Mouse (Mus musculus): ENCODE results near the gene Cacna2d2. TPM values are rescaled to one million over a fixed set of nuclear protein-coding genes. Genes with fewer than 3 reads are reported as not detected.
A peak's percentile ranks its signal among the peaks of the same experiment; 100 is the strongest.

The Cacna2d2 gene
- polyA plus RNA-seq, 1 experiment from 2014 or later = 0.74 TPM

DNA sequence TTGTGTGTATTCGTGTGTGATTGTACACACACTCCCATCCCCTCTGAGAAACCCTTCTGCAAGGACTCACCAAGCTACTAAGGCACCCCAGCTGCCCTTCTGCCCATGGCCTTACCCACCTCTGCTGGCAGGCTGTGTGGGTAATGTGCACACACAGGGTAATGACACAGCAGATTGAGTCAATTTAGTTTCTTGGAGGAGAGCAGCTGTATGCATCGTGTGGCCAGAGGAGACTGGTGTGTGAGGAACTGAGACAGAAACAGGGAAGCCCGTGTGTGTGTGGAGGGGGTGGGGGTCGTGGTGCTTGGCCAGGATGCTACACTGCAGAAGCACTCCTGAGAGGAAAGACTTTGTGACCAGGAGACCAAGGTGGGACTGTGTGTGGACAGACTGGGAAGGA, 27.0 kb upstream of the Cacna2d2 start:
- WGBS = 55% methylated on average over 4 of the region's 4 CpGs

DNA sequence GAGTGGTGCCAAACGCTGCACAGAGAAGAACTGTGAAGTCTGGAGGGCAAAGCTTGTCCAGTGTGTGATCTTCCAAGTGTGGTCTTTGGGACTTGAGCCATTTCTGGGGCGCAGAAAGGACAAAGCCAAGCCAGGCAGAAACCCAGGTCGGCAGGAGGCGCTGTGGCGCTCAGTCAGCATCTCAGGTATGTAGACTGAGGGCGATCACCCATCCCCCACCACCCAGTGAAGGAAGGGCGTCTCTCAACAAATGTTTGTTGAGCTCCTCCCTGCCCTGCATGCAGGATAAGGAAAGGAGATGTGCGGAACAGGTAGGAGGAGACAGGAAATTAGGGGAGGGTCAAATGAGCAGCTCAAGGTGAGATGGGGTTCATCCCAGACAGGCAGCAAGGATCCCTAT, 24.8 kb upstream of the Cacna2d2 start:
- H3K9ac ChIP-seq (replicated peaks; ENCODE audit: low read length) = no peak overlapping the region
- H3K27ac ChIP-seq (ENCODE audit: low read length) = no peak overlapping the region
- no peak overlapping the region for H3K4me3 ChIP-seq (ENCODE audit: low read length)
- H3K4me2 ChIP-seq (replicated peaks; ENCODE audit: low read depth, low read length) = no peak overlapping the region
- H3K4me1 ChIP-seq (ENCODE audit: insufficient read depth, low read length) = peaks cover 21% of the 10 kb centered on the region
- 5% methylated on average over 8 of the region's 8 CpGs for WGBS
- ATAC-seq (ENCODE audit: low FRiP score, low TSS enrichment) = peak; percentile 29; the same call in 1 of the 2 replicates
- peaks cover 48% of the 10 kb centered on the region for H3K27me3 ChIP-seq (ENCODE audit: insufficient read depth, low read length)
- H3K36me3 ChIP-seq (ENCODE audit: insufficient read depth, low read length) = no peaks in the 10 kb centered on the region
- no peaks in the 10 kb centered on the region for H3K9me3 ChIP-seq (ENCODE audit: low read length)

More for the DNA sequence above, 27.0 kb upstream of the Cacna2d2 start:
- Histone ChIP-seq H3K36me3 (ENCODE audit: insufficient read depth, low read length) (no peaks in the 10 kb centered on the region), H3K9me3 (ENCODE audit: low read length) (no peaks in the 10 kb centered on the region), H3K9ac (replicated peaks; ENCODE audit: low read length) (no peak overlapping the region), H3K4me2 (replicated peaks; ENCODE audit: low read depth, low read length) (no peak overlapping the region), H3K4me3 (ENCODE audit: low read length) (no peak overlapping the region), H3K4me1 (ENCODE audit: insufficient read depth, low read length) (peaks cover 17% of the 10 kb centered on the region), H3K27me3 (ENCODE audit: insufficient read depth, low read length) (peaks cover 28% of the 10 kb centered on the region), H3K27ac (ENCODE audit: low read length) (no peak overlapping the region)
- no peak for ATAC-seq (ENCODE audit: low FRiP score, low TSS enrichment)

DNA sequence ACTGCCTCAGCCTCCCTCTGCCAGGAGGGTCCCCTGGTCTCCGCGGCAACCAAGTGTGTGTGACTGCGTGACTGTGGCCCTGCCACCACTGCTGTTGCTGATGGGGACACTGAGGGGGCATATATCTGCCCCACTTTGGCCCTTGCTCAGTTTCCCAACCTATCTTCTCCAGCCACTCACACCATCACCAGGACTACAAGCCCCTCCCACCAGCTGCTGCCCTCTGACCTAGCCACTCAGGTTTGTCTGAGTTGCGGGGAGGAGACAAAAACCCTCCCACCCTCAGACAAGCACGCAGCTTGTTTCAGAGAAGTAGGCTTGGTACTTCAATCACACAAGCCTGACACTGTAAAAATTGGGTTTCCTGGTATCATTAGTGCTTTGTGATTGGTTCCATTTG, 24.0 kb upstream of the Cacna2d2 start:
- Histone ChIP-seq H3K4me3 (ENCODE audit: low read length) (no peak overlapping the region), H3K27me3 (ENCODE audit: insufficient read depth, low read length) (peaks cover 56% of the 10 kb centered on the region)
- 15% methylated on average over 5 of the region's 5 CpGs for WGBS

DNA sequence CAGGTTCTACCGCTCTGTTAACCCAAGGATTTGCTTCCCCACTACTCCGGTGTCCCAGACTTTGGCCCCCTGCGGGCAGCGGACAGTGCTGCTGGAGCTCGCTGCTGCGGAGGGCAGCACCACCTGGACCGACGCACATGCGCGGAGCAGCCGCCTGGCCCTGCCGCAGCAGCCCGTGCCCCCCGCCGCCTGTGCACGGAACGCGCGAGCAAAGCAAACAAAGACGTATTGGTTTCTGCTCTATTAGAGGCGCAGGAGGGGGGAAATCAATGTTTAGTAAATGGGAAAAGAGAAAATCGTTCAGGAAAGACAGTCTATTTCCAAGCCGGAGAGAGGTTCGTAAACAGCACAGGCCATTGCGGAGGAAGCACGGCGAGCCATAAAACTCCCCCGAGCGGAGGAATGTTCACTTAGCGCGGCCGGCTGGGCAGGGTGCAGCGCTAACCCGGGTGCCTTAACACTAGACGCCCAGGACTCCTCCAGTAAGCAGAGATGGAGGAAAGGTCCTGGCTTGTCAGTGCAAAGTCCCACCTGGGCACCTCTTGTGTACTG, 21.4 kb upstream of the Cacna2d2 start:
- Histone ChIP-seq H3K4me1 (ENCODE audit: insufficient read depth, low read length) (peaks cover 10% of the 10 kb centered on the region; the same call in 1 of the 2 replicates), H3K9me3 (ENCODE audit: low read length) (no peaks in the 10 kb centered on the region), H3K4me2 (replicated peaks; ENCODE audit: low read depth, low read length) (peak overlapping the region; percentile 73), H3K9ac (replicated peaks; ENCODE audit: low read length) (no peak overlapping the region), H3K4me3 (ENCODE audit: low read length) (peak overlapping the region; percentile 47), H3K27ac (ENCODE audit: low read length) (no peak overlapping the region), H3K27me3 (ENCODE audit: insufficient read depth, low read length) (peaks cover 73% of the 10 kb centered on the region), H3K36me3 (ENCODE audit: insufficient read depth, low read length) (no peaks in the 10 kb centered on the region)
- under 1% methylated on average over 35 of the region's 35 CpGs for WGBS
- ATAC-seq (ENCODE audit: low FRiP score, low TSS enrichment) = peak; percentile 63

More for the DNA sequence above, 24.0 kb upstream of the Cacna2d2 start:
- Histone ChIP-seq H3K9me3 (ENCODE audit: low read length) (no peaks in the 10 kb centered on the region), H3K27ac (ENCODE audit: low read length) (no peak overlapping the region), H3K36me3 (ENCODE audit: insufficient read depth, low read length) (no peaks in the 10 kb centered on the region), H3K4me1 (ENCODE audit: insufficient read depth, low read length) (peaks cover 13% of the 10 kb centered on the region), H3K9ac (replicated peaks; ENCODE audit: low read length) (no peak overlapping the region), H3K4me2 (replicated peaks; ENCODE audit: low read depth, low read length) (no peak overlapping the region)
- ATAC-seq (ENCODE audit: low FRiP score, low TSS enrichment) = no peak

DNA sequence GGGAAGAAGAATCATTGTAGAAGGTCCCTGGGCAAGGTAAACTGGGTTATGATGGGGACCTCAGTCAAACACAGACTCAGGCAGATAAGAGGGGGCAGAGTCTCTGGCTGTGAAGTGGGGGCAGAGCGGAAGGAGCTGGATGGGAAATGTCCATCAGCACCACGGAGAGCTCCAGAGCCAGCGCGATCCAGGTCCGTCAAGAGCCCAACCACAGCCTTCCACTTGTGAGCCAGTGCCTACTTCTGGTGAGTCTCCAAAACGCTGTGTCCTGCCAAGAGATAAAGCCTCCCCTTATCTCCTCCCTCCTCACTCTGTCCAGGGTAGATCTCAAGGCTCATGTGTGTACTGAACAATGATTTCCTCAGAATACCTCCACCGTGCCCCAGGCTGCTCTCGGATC, 17.7 kb upstream of the Cacna2d2 start:
- Histone ChIP-seq H3K36me3 (ENCODE audit: insufficient read depth, low read length) (no peaks in the 10 kb centered on the region), H3K27ac (ENCODE audit: low read length) (no peak overlapping the region), H3K27me3 (ENCODE audit: insufficient read depth, low read length) (peaks cover 71% of the 10 kb centered on the region), H3K4me3 (ENCODE audit: low read length) (no peak overlapping the region), H3K4me2 (replicated peaks; ENCODE audit: low read depth, low read length) (no peak overlapping the region), H3K4me1 (ENCODE audit: insufficient read depth, low read length) (peaks cover 16% of the 10 kb centered on the region; the same call in 1 of the 2 replicates), H3K9ac (replicated peaks; ENCODE audit: low read length) (no peak overlapping the region), H3K9me3 (ENCODE audit: low read length) (no peaks in the 10 kb centered on the region)
- 3% methylated on average over 8 of the region's 8 CpGs for WGBS
- ATAC-seq (ENCODE audit: low FRiP score, low TSS enrichment) = no peak

DNA sequence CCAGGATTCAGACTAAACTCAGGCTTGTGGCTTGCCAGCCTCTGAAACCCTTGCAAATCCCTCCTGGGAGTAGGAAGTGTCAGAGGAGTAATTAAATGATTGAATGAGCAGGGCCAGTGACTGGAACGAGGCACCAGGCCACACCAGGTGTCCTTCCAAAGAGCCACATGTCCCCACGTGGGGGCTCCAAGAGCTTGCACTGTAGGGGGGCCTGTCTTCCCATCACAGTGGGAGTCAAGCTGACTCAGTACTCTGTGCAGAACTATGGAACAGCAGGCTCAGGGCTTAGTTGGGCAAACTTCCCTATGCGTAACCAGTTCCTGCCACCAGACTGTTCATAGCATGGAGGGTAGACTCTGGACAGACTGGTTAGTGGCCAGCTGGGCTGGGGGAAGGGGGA, 15.0 kb upstream of the Cacna2d2 start:
- peaks cover 45% of the 10 kb centered on the region for H3K27me3 ChIP-seq (ENCODE audit: insufficient read depth, low read length)
- WGBS = 18% methylated on average over 3 of the region's 3 CpGs
- no peaks in the 10 kb centered on the region for H3K9me3 ChIP-seq (ENCODE audit: low read length)
- peaks cover 6% of the 10 kb centered on the region; the same call in 1 of the 2 replicates for H3K4me1 ChIP-seq (ENCODE audit: insufficient read depth, low read length)
- H3K27ac ChIP-seq (ENCODE audit: low read length) = no peak overlapping the region
- H3K36me3 ChIP-seq (ENCODE audit: insufficient read depth, low read length) = no peaks in the 10 kb centered on the region
- no peak overlapping the region for H3K4me3 ChIP-seq (ENCODE audit: low read length)
- no peak overlapping the region for H3K9ac ChIP-seq (replicated peaks; ENCODE audit: low read length)
- ATAC-seq (ENCODE audit: low FRiP score, low TSS enrichment) = peak; percentile 72
- H3K4me2 ChIP-seq (replicated peaks; ENCODE audit: low read depth, low read length) = no peak overlapping the region

DNA sequence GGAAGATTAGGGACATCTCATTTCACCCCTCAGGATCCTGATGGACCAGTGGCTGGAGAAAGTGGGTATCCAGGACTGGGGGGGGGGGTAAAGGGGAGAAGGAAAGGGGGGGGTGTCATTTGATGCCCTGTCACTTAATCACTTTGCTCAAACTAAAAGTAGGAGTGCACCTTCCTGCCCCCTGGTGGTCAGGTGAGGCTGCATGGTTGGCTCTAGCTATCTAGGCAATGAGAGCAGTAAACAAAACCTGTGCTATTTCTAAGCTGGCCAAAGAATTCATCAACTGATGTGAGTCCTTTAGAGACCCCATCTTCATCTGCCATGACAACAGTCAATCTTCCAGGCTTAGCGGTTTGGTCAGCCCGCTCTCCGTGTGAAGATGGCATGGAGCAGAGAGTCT, 12.7 kb upstream of the Cacna2d2 start:
- Histone ChIP-seq H3K9me3 (ENCODE audit: low read length) (no peaks in the 10 kb centered on the region), H3K27me3 (ENCODE audit: insufficient read depth, low read length) (peaks cover 28% of the 10 kb centered on the region), H3K4me3 (ENCODE audit: low read length) (no peak overlapping the region), H3K27ac (ENCODE audit: low read length) (no peak overlapping the region), H3K4me1 (ENCODE audit: insufficient read depth, low read length) (peaks cover 6% of the 10 kb centered on the region; the same call in 1 of the 2 replicates), H3K36me3 (ENCODE audit: insufficient read depth, low read length) (no peaks in the 10 kb centered on the region), H3K4me2 (replicated peaks; ENCODE audit: low read depth, low read length) (no peak overlapping the region), H3K9ac (replicated peaks; ENCODE audit: low read length) (no peak overlapping the region)
- no peak for ATAC-seq (ENCODE audit: low FRiP score, low TSS enrichment)
- 65% methylated on average over 3 of the region's 3 CpGs for WGBS

DNA sequence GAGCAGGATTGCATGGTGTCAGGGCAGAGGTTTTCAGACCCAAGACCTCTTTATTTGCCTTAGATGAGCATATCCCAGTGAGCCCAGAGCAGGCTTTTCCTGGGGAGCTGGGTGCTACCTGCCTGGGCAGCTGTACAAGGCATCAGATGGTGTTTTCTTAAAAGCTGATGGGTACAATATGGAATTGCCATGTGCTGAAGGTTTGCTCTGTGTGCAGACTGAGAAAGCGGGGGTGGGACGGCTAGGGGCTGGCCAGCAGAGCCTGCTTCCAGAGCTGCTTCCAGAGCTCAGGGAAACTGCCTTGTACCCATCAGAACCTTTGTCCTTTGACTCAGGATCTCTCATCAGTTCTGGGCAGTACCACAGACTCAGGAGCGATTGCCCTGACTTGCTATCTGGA, 11.7 kb upstream of the Cacna2d2 start:
- no peak overlapping the region for H3K4me2 ChIP-seq (replicated peaks; ENCODE audit: low read depth, low read length)
- H3K27ac ChIP-seq (ENCODE audit: low read length) = no peak overlapping the region
- ATAC-seq (ENCODE audit: low FRiP score, low TSS enrichment) = no peak
- no peaks in the 10 kb centered on the region for H3K9me3 ChIP-seq (ENCODE audit: low read length)
- no peak overlapping the region for H3K4me3 ChIP-seq (ENCODE audit: low read length)
- no peak overlapping the region for H3K9ac ChIP-seq (replicated peaks; ENCODE audit: low read length)
- H3K36me3 ChIP-seq (ENCODE audit: insufficient read depth, low read length) = no peaks in the 10 kb centered on the region
- H3K4me1 ChIP-seq (ENCODE audit: insufficient read depth, low read length) = peaks cover 6% of the 10 kb centered on the region; the same call in 1 of the 2 replicates
- WGBS = 90% methylated on average over 3 of the region's 3 CpGs
- H3K27me3 ChIP-seq (ENCODE audit: insufficient read depth, low read length) = peaks cover 18% of the 10 kb centered on the region

DNA sequence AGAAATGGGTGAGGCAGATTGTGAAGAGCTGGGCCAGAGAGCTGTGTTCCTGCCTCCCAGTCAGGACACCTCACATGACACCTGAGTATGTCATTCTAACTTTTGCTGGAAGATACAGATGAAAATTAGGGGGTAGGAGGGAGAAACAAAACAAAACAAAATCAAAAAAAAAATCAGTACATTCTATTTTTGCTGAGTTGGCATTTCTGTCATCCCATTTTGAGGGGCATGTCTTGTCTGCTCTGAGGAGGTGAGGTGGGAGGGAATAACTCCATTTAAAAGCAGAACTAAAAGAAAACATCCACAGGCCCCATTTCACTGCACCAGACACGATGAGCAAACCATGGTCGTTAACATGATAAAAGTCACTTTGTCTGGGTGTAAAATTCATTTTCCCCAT, 11.1 kb upstream of the Cacna2d2 start:
- H3K4me1 ChIP-seq (ENCODE audit: insufficient read depth, low read length) = peaks cover 6% of the 10 kb centered on the region; the same call in 1 of the 2 replicates
- no peak overlapping the region for H3K4me2 ChIP-seq (replicated peaks; ENCODE audit: low read depth, low read length)
- no peaks in the 10 kb centered on the region for H3K9me3 ChIP-seq (ENCODE audit: low read length)
- H3K27ac ChIP-seq (ENCODE audit: low read length) = no peak overlapping the region
- H3K36me3 ChIP-seq (ENCODE audit: insufficient read depth, low read length) = no peaks in the 10 kb centered on the region
- H3K9ac ChIP-seq (replicated peaks; ENCODE audit: low read length) = no peak overlapping the region
- H3K4me3 ChIP-seq (ENCODE audit: low read length) = no peak overlapping the region
- H3K27me3 ChIP-seq (ENCODE audit: insufficient read depth, low read length) = peaks cover 12% of the 10 kb centered on the region; the same call in 1 of the 2 replicates
- ATAC-seq (ENCODE audit: low FRiP score, low TSS enrichment) = no peak
- 63% methylated on average over 2 of the region's 2 CpGs for WGBS

DNA sequence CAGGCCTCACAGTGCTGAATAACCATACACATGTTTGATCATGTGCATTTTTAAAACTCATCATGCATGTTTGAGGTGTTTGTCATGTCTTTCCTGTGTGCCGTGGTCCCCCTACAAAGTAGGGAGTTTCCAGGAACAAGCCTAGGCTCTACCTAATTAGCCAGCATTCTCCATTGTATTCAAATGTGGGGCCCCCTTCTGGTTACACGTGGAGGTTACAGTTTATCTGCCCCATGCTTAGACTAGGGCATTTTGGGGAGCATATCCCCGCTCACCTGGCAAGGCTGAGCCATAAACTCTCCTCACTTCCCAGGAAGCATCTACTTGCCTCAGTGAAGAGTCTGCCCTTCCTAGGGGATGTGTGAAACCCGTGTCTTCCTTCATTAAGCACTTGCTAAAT, 3.0 kb upstream of the Cacna2d2 start:
- Histone ChIP-seq H3K4me2 (replicated peaks; ENCODE audit: low read depth, low read length) (no peak overlapping the region), H3K36me3 (ENCODE audit: insufficient read depth, low read length) (no peaks in the 10 kb centered on the region), H3K4me1 (ENCODE audit: insufficient read depth, low read length) (peaks cover 8% of the 10 kb centered on the region), H3K4me3 (ENCODE audit: low read length) (no peak overlapping the region), H3K9me3 (ENCODE audit: low read length) (no peaks in the 10 kb centered on the region), H3K27ac (ENCODE audit: low read length) (no peak overlapping the region), H3K9ac (replicated peaks; ENCODE audit: low read length) (no peak overlapping the region), H3K27me3 (ENCODE audit: insufficient read depth, low read length) (peaks cover 49% of the 10 kb centered on the region)
- 36% methylated on average over 4 of the region's 4 CpGs for WGBS
- ATAC-seq (ENCODE audit: low FRiP score, low TSS enrichment) = no peak

All from kidney, embryonic 16.5 days (tissue).